Mouse (Mus musculus) hindbrain, postnatal 0 days (tissue): ENCODE results near the gene Kif18b. TPM values are rescaled to one million over a fixed set of nuclear protein-coding genes. Genes with fewer than 3 reads are reported as not detected.

Experiments
- ATAC-seq: fragments of 200-750 bp; cut with Nextera tagmentation; 2 replicates; pipeline ENCODE4 v1.8.0; 2017; ENCODE audit warnings: mild to moderate bottlenecking, moderate TSS enrichment, moderate library complexity
- DNase-seq: peaks from one replicate; pipeline ENCODE4 v3.0.0-alpha.2; 2015; ENCODE audit warnings: low spot score
- H3K27ac ChIP-seq: fragments of 300-500 bp; sonication (generic); 2 replicates; pipeline ENCODE4 v1.5.1; 2014; ENCODE audit warnings: mild to moderate bottlenecking
- H3K27me3 ChIP-seq: fragments of 300-500 bp; sonication (generic); 2 replicates; pipeline ENCODE4 v1.6.1; 2014; ENCODE audit warnings: low read length, mixed read lengths; ENCODE audit not compliant: insufficient read depth
- H3K36me3 ChIP-seq: fragments of 300-500 bp; sonication (generic); 2 replicates; pipeline ENCODE4 v1.6.1; 2014; ENCODE audit warnings: low read length, mixed read lengths; ENCODE audit not compliant: insufficient read depth
- H3K4me1 ChIP-seq: fragments of 300-500 bp; sonication (generic); 2 replicates; pipeline ENCODE4 v1.6.1; 2014; ENCODE audit warnings: antibody characterized with exemption, low read length, mixed read lengths; ENCODE audit not compliant: insufficient read depth
- H3K4me2 ChIP-seq: fragments of 300-500 bp; sonication (generic); 2 replicates; pipeline ENCODE4 v1.6.1; 2014; ENCODE audit warnings: low read depth, mild to moderate bottlenecking, low read length, moderate library complexity, mixed read lengths
- H3K4me3 ChIP-seq: fragments of 300-500 bp; sonication (generic); 2 replicates; pipeline ENCODE4 v1.5.1; 2014; ENCODE audit warnings: low read length
- H3K9ac ChIP-seq: fragments of 300-500 bp; sonication (generic); replicated peaks from 2 replicates; pipeline ENCODE4 v1.6.1; 2014; ENCODE audit warnings: mild to moderate bottlenecking, low read length, moderate library complexity, mixed read lengths
- H3K9me3 ChIP-seq: fragments of 300-500 bp; sonication (generic); 2 replicates; pipeline ENCODE4 v1.6.1; 2016; ENCODE audit warnings: low read length, mixed read lengths
- CTCF ChIP-seq: IDR thresholded peaks from 2 replicates; pipeline ENCODE4 v1.5.1; 2016; ENCODE audit warnings: antibody characterized with exemption, control low read depth, low read depth
- WGBS: fragments of 180-500 bp; shearing (Covaris S2); extraction: QIAGEN DNeasy Blood & Tissue Kit; methylation state at CpG from one replicate; pipeline ENCODE4 v1.1.7; 2014; 5-methylcytosine and 5-hydroxymethylcytosine counted together
- polyA plus RNA-seq: library from polyadenylated mRNA; unstranded; fragments of >200 nt; fragmentation: Nextera tagmentation; extraction: Ambion mirVana; gene quantifications from 2 replicates; pipeline ENCODE4 v1.2.1, GENCODE M21; 2015
- total RNA-seq: library from RNA; depleted of rRNA; stranded (reverse); fragments of >200 nt; gene quantifications from 2 replicates; pipeline ENCODE4 v1.2.3, GENCODE M21; 2014; rRNA removed

The Kif18b gene
- total RNA-seq = 9.2 and 11.7 TPM in 2 replicates
- 1.9 and 2.1 TPM in 2 replicates for polyA plus RNA-seq

DNA sequence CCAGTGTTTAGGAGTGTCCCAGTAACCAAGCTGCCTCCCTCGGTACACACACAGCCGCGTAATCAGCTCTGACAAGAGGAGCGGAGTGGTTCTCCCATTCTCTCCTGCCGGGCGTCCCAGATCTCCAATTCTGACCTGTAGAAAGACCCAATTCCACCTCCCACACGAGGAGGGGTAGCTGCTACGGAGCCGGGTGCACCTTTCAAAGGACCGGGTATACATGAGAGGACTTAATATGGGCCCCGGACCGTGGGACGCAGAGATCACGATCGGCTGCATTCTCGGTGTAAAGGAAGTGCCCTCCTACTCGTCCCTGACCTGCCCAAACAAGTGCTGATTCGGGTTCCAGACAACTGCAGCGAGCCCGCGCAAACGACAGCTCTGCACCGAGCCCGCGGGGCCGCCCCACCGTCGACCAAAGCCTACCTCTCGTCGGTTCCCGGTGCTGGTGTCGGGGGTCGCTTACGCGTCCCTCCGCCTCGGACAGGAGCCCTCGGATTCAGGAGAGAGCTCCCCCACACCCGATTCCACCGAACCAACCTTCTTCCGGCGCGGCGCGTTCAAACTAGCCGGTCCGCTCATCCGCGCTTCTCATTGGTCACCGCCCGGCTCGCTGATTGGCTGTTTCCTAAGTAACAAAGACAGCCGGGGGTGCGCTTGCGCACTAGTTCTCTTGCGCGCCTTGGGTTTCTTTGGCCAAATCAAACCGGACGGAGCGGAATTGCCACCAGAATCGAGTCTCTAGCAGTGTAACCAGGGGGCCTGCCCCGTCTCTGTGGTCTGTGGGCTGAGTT lies at the start of gene Kif18b:
TSS of gene Kif18b (minus strand) at position 568 of the 794 bp plus-strand sequence.
- no peaks in the 10 kb centered on the region for H3K9me3 ChIP-seq
- peak; percentile 96 for ATAC-seq
- no peaks in the 10 kb centered on the region for H3K4me1 ChIP-seq
- H3K9ac ChIP-seq = peak within 1 kb of the TSS; percentile 10; the same call in 1 of the 2 replicates
- H3K4me2 ChIP-seq = peak within 1 kb of the TSS; percentile 71
- peak within 1 kb of the TSS; percentile 53 for H3K4me3 ChIP-seq
- TF ChIP-seq CTCF = no peak
- H3K27ac ChIP-seq = peak within 1 kb of the TSS; percentile 67
- WGBS = under 1% methylated on average over 62 of the region's 62 CpGs
- peak; percentile 98 for DNase-seq
- H3K27me3 ChIP-seq = no peaks in the 10 kb centered on the region
- H3K36me3 ChIP-seq = no peaks in the 10 kb centered on the region

DNA sequence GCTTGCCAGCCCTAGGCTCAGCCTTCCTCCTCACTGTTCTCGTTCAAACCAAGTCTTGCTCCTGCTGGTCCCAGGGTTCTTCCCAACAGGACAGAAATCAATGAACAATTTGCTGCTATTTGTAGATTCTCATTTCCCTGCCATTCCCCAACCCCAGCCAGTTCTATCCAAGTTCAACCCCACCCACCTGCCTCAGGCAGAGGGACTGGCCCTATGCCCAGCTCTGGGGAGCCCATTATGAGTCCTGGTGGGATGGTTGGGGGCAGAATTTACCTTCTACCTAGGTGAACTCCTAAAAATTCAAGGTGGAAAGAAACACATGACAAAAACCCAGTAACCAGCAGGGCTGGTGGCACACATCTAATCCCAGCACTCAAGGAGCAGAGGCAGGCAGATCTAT lies 47.4 kb upstream of the Kif18b start:
- Histone ChIP-seq H3K27me3 (no peaks in the 10 kb centered on the region), H3K4me2 (no peak overlapping the region), H3K9me3 (no peaks in the 10 kb centered on the region), H3K9ac (no peak overlapping the region), H3K27ac (no peak overlapping the region), H3K36me3 (no peaks in the 10 kb centered on the region), H3K4me1 (peaks cover 8% of the 10 kb centered on the region), H3K4me3 (no peak overlapping the region)
- DNase-seq = no peak
- no peak for TF ChIP-seq CTCF
- no peak for ATAC-seq
- 40% methylated on average over 1 of the region's 1 CpGs for WGBS

DNA sequence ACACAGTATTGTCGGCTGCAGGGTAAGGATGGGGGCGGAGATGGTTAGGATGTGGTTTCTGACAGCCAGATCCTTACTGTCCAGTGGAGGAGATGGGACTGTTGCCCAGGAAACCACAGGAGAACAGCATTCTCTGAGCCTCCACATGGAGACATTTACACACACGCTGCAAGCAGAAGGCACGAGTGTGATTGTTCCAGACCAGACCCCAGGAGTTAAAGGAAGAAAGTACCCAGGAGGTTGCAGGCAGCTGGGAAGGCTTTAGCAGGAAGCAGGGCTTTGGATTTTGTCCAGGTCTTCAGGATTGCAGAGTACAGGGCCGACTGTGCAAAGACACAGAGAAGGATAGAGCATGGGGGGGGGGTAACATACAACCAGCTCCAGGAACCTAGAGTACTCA lies 46.7 kb upstream of the Kif18b start:
- Histone ChIP-seq H3K27me3 (no peaks in the 10 kb centered on the region), H3K27ac (no peak overlapping the region), H3K4me3 (no peak overlapping the region), H3K9ac (no peak overlapping the region), H3K9me3 (no peaks in the 10 kb centered on the region), H3K4me1 (peaks cover 8% of the 10 kb centered on the region), H3K4me2 (no peak overlapping the region), H3K36me3 (no peaks in the 10 kb centered on the region)
- TF ChIP-seq CTCF = no peak
- DNase-seq (peak; percentile 58), ATAC-seq (peak; percentile 61)
- WGBS = 21% methylated on average over 5 of the region's 5 CpGs

DNA sequence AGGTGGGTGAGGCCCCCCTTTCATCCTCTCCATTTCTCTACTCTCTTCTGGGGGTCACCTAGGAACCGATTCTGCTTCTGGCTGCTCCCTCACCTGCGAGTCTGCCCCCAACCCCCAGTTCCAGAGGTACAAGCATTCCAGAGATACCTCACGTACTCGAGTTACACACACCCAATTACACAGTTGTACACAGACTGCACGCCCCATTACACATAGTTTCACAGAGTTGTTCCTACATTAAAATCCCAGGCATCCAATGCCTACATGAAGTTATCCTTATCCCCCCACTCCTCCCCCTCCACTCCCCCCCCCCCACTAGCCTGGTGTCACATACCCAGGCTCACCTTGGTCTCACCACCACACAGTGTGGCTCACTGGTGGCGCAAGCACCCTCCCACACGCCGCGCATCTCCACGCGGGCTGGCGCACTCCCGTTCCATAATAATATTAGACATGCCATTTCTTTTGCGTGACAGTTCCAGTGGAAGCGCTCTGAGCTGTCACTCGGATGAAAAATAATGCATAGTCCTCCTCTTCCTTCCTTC lies 39.7 kb upstream of the Kif18b start:
- TF ChIP-seq CTCF = no peak
- H3K4me3 ChIP-seq = no peak overlapping the region
- no peaks in the 10 kb centered on the region for H3K36me3 ChIP-seq
- no peaks in the 10 kb centered on the region for H3K9me3 ChIP-seq
- no peaks in the 10 kb centered on the region for H3K27me3 ChIP-seq
- H3K9ac ChIP-seq = no peak overlapping the region
- H3K4me1 ChIP-seq = peaks cover 11% of the 10 kb centered on the region
- ATAC-seq = no peak
- 59% methylated on average over 16 of the region's 16 CpGs for WGBS
- no peak for DNase-seq
- no peak overlapping the region for H3K4me2 ChIP-seq
- no peak overlapping the region for H3K27ac ChIP-seq

DNA sequence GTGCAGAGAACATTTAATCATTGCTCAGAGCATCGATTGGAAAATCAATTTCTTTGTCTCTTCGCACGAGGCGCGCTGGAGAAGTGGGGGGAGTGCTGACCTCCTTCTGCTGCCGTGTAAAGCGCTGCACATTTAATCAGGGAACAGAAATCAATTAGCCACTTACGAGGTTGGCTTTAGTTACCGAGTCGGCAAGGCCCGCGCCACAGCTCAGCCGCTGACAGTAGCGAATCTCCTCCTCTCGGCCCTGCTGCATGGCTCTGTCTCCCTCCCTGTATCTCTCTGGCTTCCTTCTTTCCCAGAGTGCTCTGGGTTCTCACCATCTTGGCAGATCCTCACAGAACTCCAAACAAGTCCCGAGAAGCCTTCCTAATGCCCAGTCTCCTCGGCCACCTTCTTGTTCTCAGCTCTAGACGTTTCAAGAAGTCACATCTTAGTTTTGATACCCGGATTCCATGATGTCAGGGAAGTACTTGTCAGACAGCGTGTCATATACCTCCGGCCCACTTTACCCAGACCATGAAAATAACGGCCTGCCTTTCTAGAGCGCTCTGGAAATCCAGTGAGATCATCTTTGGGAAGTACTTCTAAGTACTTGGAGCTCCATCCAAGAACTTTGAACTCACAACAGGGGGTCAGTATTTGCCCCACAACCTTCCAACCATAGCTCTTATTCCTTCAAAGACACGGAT lies 39.1 kb upstream of the Kif18b start:
- Histone ChIP-seq H3K4me3 (no peak overlapping the region), H3K9ac (no peak overlapping the region; the same call in 1 of the 2 replicates), H3K9me3 (no peaks in the 10 kb centered on the region), H3K27me3 (no peaks in the 10 kb centered on the region), H3K4me2 (peak overlapping the region; percentile 34), H3K4me1 (peaks cover 11% of the 10 kb centered on the region), H3K27ac (peak overlapping the region; percentile 65; the same call in 1 of the 2 replicates), H3K36me3 (no peaks in the 10 kb centered on the region)
- WGBS = 16% methylated on average over 24 of the region's 24 CpGs
- peak; percentile 47; the same call in 1 of the 2 replicates for ATAC-seq
- no peak for TF ChIP-seq CTCF
- DNase-seq = peak; percentile 70

DNA sequence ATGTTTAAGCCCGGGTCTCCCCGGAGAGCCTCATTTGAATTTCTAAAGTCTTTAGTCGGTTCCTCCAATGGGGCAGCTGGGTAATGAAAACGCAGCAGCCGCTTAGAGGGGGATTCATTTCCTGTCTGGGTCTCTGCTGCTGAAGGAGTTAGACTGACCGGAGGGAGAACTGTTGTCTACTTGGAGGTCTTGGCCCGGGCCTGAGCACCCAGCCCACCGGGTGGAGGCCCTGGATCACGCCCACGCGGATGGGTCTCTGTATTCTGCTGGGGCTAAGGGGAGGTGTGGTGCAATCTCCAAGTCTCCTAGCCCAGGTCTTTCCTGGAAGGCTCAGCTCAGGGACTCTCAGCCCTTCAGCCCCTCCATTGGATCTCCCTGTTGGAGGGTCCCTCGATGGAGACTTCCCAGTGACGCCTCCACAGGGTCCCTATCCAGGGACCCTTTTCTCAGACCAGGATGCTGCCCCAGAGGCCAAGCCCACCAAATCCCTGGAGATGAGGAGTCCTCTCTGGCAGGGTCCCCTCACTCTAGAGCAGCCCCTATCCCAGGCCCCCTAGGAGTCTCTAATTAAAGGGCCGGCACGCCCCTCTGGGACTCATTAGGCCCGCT lies 38.4 kb upstream of the Kif18b start:
- Histone ChIP-seq H3K27ac (peak overlapping the region; percentile 65; the same call in 1 of the 2 replicates), H3K4me2 (peak overlapping the region; percentile 34), H3K4me1 (peaks cover 11% of the 10 kb centered on the region), H3K36me3 (no peaks in the 10 kb centered on the region), H3K9me3 (no peaks in the 10 kb centered on the region), H3K4me3 (no peak overlapping the region), H3K9ac (no peak overlapping the region; the same call in 1 of the 2 replicates), H3K27me3 (no peaks in the 10 kb centered on the region)
- DNase-seq = peak; percentile 57
- WGBS = 6% methylated on average over 16 of the region's 16 CpGs
- TF ChIP-seq CTCF = no peak
- peak; percentile 39; the same call in 1 of the 2 replicates for ATAC-seq
